Mouse (Mus musculus) intestine, embryonic 14.5 days (tissue): Measurements from ENCODE around the gene Znhit2. TPM values are rescaled to one million over a fixed set of nuclear protein-coding genes. Genes with fewer than 3 reads are reported as not detected.
"Not testable (repeated sequence)": the region's sequence is repeated elsewhere in the genome, so short reads cannot be mapped to it uniquely, and the experiment has no call there.

Experiments
- ATAC-seq: fragments of 200-750 bp; cut with Nextera tagmentation; replicated peaks from 2 replicates; pipeline ENCODE4 v1.8.0; 2017; ENCODE audit warnings: low read depth, moderate number of reproducible peaks, moderate TSS enrichment, moderate library complexity; ENCODE audit not compliant: low FRiP score, low TSS enrichment
- DNase-seq: peaks from one replicate; pipeline ENCODE4 v3.0.0-alpha.2; 2018; ENCODE audit warnings: low spot score
- H3K27ac ChIP-seq: fragments of 300-500 bp; sonication (generic); 2 replicates; pipeline ENCODE4 v1.5.1; 2014; ENCODE audit warnings: low read depth, mild to moderate bottlenecking, control low read depth
- H3K27me3 ChIP-seq: fragments of 300-500 bp; sonication (generic); replicated peaks from 2 replicates; pipeline ENCODE4 v1.6.1; 2014; ENCODE audit warnings: low read length, control low read depth; ENCODE audit not compliant: control insufficient read depth, insufficient read depth
- H3K36me3 ChIP-seq: fragments of 300-500 bp; sonication (generic); 2 replicates; pipeline ENCODE4 v1.6.1; 2014; ENCODE audit warnings: low read length, control low read depth; ENCODE audit not compliant: control insufficient read depth, insufficient read depth
- H3K4me1 ChIP-seq: fragments of 300-500 bp; sonication (generic); replicated peaks from 2 replicates; pipeline ENCODE4 v1.6.1; 2014; ENCODE audit warnings: low read length, control low read depth, mixed read lengths; ENCODE audit not compliant: control insufficient read depth, insufficient read depth
- H3K4me2 ChIP-seq: fragments of 300-500 bp; sonication (generic); 2 replicates; pipeline ENCODE4 v1.6.1; 2014; ENCODE audit warnings: low read length
- H3K4me3 ChIP-seq: fragments of 300-500 bp; sonication (generic); 2 replicates; pipeline ENCODE4 v1.5.1; 2014; ENCODE audit warnings: low read depth, low read length, control low read depth, mixed read lengths
- H3K9ac ChIP-seq: fragments of 300-500 bp; sonication (generic); 2 replicates; pipeline ENCODE4 v1.6.1; 2014; ENCODE audit warnings: mild to moderate bottlenecking, low read length
- H3K9me3 ChIP-seq: fragments of 300-500 bp; sonication (generic); 2 replicates; pipeline ENCODE4 v1.6.1; 2016; ENCODE audit warnings: low read length, control low read depth; ENCODE audit not compliant: control insufficient read depth
- WGBS: fragments of 180-500 bp; shearing (Covaris S2); extraction: QIAGEN DNeasy Blood & Tissue Kit; methylation state at CpG from one replicate; pipeline ENCODE4 v1.1.7; 2014; 5-methylcytosine and 5-hydroxymethylcytosine counted together
- polyA plus RNA-seq: library from polyadenylated mRNA; unstranded; fragments of >200 nt; fragmentation: Nextera tagmentation; extraction: Ambion mirVana; gene quantifications from 2 replicates; pipeline ENCODE4 v1.2.1, GENCODE M21; 2014

Znhit2 gene
- polyA plus RNA-seq, 1 experiment from 2014 or later: 38.3 TPM

- Histone ChIP-seq H3K27me3 (no peaks in the 10 kb centered on the region), H3K27ac (no peak overlapping the region), H3K4me3 (no peak overlapping the region), H3K4me2 (no peak overlapping the region), H3K9me3 (no peaks in the 10 kb centered on the region), H3K4me1 (peaks cover 7% of the 10 kb centered on the region), H3K9ac (no peak overlapping the region), H3K36me3 (no peaks in the 10 kb centered on the region)
- WGBS: 85% methylated on average over 9 of the region's 9 CpGs
- DNase-seq: no peak
- no peak for ATAC-seq
Observed at GRCm38 (mm10) chr19:6042293-6042692, 18.7 kb upstream of the Znhit2 start.

GRCm38 (mm10) chr19:6044102-6044501 is 16.9 kb upstream of the Znhit2 start:
- H3K36me3 ChIP-seq, H3K4me2 ChIP-seq, DNase-seq, H3K9ac ChIP-seq, H3K27me3 ChIP-seq, ATAC-seq, H3K9me3 ChIP-seq, H3K4me3 ChIP-seq, H3K27ac ChIP-seq: not testable (repeated sequence)
- WGBS: 53% methylated on average over 4 of the region's 4 CpGs
- peaks cover 15% of the 10 kb centered on the region for H3K4me1 ChIP-seq

GRCm38 (mm10) chr19:6045366-6046293 is 15.4 kb upstream of the Znhit2 start:
- DNase-seq (no peak), ATAC-seq (peak; percentile 42)
- peaks cover 15% of the 10 kb centered on the region for H3K4me1 ChIP-seq
- H3K27me3 ChIP-seq: no peaks in the 10 kb centered on the region
- H3K9ac ChIP-seq: peak overlapping the region; percentile 81
- H3K27ac ChIP-seq: peak overlapping the region; percentile 97
- H3K4me3 ChIP-seq: peak overlapping the region; percentile 60
- H3K36me3 ChIP-seq: peaks cover 23% of the 10 kb centered on the region
- H3K4me2 ChIP-seq: peak overlapping the region; percentile 97
- no peaks in the 10 kb centered on the region for H3K9me3 ChIP-seq
- 16% methylated on average over 20 of the region's 20 CpGs for WGBS

- Histone ChIP-seq H3K36me3 (peaks cover 32% of the 10 kb centered on the region), H3K9ac (peak within 1 kb of the TSS; percentile 81), H3K9me3 (no peaks in the 10 kb centered on the region), H3K4me2 (peak within 1 kb of the TSS; percentile 97), H3K4me1 (peaks cover 15% of the 10 kb centered on the region), H3K4me3 (peak within 1 kb of the TSS; percentile 60), H3K27ac (peak within 1 kb of the TSS; percentile 97), H3K27me3 (no peaks in the 10 kb centered on the region)
- WGBS: under 1% methylated on average over 65 of the region's 65 CpGs
- peak; percentile 88 for ATAC-seq
- peak; percentile 94 for DNase-seq
Observed at GRCm38 (mm10) chr19:6046294-6047153, 14.5 kb upstream of the Znhit2 start, which contains the start of gene Syvn1. TSS of gene Syvn1 (plus strand) at chr19:6046576.

GRCm38 (mm10) chr19:6047154-6047898 is 13.7 kb upstream of the Znhit2 start:
- 3% methylated on average over 44 of the region's 44 CpGs for whole genome bisulfite sequencing
- peak; percentile 65 for DNase-seq
- peak; percentile 7 for ATAC-seq
- Histone ChIP-seq H3K4me2 (peak overlapping the region; percentile 97), H3K27ac (peak overlapping the region; percentile 97), H3K36me3 (peaks cover 40% of the 10 kb centered on the region), H3K9ac (peak overlapping the region; percentile 81), H3K9me3 (no peaks in the 10 kb centered on the region), H3K4me1 (peaks cover 15% of the 10 kb centered on the region), H3K27me3 (no peaks in the 10 kb centered on the region), H3K4me3 (peak overlapping the region; percentile 60)

GRCm38 (mm10) chr19:6047899-6048166 is 13.2 kb upstream of the Znhit2 start:
- no peaks in the 10 kb centered on the region for H3K9me3 ChIP-seq
- no peak overlapping the region for H3K27ac ChIP-seq
- peak overlapping the region; percentile 60 for H3K4me3 ChIP-seq
- 76% methylated on average over 8 of the region's 8 CpGs for WGBS
- H3K4me1 ChIP-seq: peaks cover 15% of the 10 kb centered on the region
- DNase-seq (no peak), ATAC-seq (no peak)
- H3K9ac ChIP-seq: peak overlapping the region; percentile 81
- H3K27me3 ChIP-seq: no peaks in the 10 kb centered on the region
- H3K4me2 ChIP-seq: peak overlapping the region; percentile 97
- H3K36me3 ChIP-seq: peaks cover 45% of the 10 kb centered on the region

GRCm38 (mm10) chr19:6048681-6049410 is 12.1 kb upstream of the Znhit2 start:
- H3K4me2 ChIP-seq: no peak overlapping the region
- H3K9ac ChIP-seq: no peak overlapping the region
- peaks cover 56% of the 10 kb centered on the region for H3K36me3 ChIP-seq
- H3K4me3 ChIP-seq: no peak overlapping the region
- no peak for DNase-seq
- H3K9me3 ChIP-seq: no peaks in the 10 kb centered on the region
- WGBS: 89% methylated on average over 11 of the region's 11 CpGs
- ATAC-seq: no peak
- no peak overlapping the region for H3K27ac ChIP-seq
- peaks cover 15% of the 10 kb centered on the region for H3K4me1 ChIP-seq
- H3K27me3 ChIP-seq: no peaks in the 10 kb centered on the region

GRCm38 (mm10) chr19:6052516-6052915 is 8.5 kb upstream of the Znhit2 start:
- Histone ChIP-seq H3K27me3 (no peaks in the 10 kb centered on the region), H3K4me1 (peaks cover 17% of the 10 kb centered on the region), H3K36me3 (peaks cover 82% of the 10 kb centered on the region), H3K4me2 (no peak overlapping the region), H3K4me3 (no peak overlapping the region), H3K9me3 (no peaks in the 10 kb centered on the region), H3K9ac (no peak overlapping the region), H3K27ac (no peak overlapping the region)
- ATAC-seq (no peak), DNase-seq (no peak)
- 82% methylated on average over 7 of the region's 7 CpGs for WGBS
